Mouse (Mus musculus) brain, embryonic 14.5 days (tissue): ENCODE results near the gene Ccdc69.

ENCODE experiments used
- CTCF ChIP-seq: fragments of 200-500 bp; IDR thresholded peaks from 2 replicates; pipeline ENCODE4 v1.5.1; 2012; ENCODE audit warnings: inconsistent platforms, mild to moderate bottlenecking, moderate library complexity, borderline replicate concordance; ENCODE audit not compliant: insufficient read depth, insufficient read length; ENCODE audit errors: extremely low read depth
- POLR2A ChIP-seq: fragments of 200-500 bp; IDR thresholded peaks from 2 replicates; pipeline ENCODE4 v1.6.1; 2012; ENCODE audit warnings: mild to moderate bottlenecking, inconsistent platforms, borderline replicate concordance; ENCODE audit not compliant: poor library complexity, insufficient read depth, insufficient read length, severe bottlenecking; ENCODE audit errors: extremely low read depth

- TF ChIP-seq POLR2A (no peak), CTCF (no peak)
These were observed 62.7 kb downstream of the Ccdc69 start for GRCm38 (mm10) chr11:55015264-55015663.
